Mouse (Mus musculus): ENCODE results near the gene Arhgef11. TPM values are rescaled to one million over a fixed set of nuclear protein-coding genes. Genes with fewer than 3 reads are reported as not detected.
A peak's percentile ranks its signal among the peaks of the same experiment; 100 is the strongest.

The Arhgef11 gene
- polyA plus RNA-seq, 1 experiment from 2014 or later: 3.2 TPM

GRCm38 (mm10) chr3:87748431-87748830 lies 131.1 kb downstream of the Arhgef11 start, which contains the start of gene Lrrc71:
Lrrc71 (minus strand) TSS chr3:87748625.
- WGBS (ENCODE audit: insufficient replicate concordance): 47% methylated on average over 13 of the region's 13 CpGs
- H3K9ac ChIP-seq (ENCODE audit: low read depth, low read length): no peak within 1 kb of the TSS
- no peak for ATAC-seq (ENCODE audit: low read depth)
- no peak within 1 kb of the TSS for H3K4me3 ChIP-seq (ENCODE audit: low read depth, low read length)
- no peak within 1 kb of the TSS for H3K27ac ChIP-seq (ENCODE audit: low read length)
- no peaks in the 10 kb centered on the region for H3K27me3 ChIP-seq (ENCODE audit: control insufficient read depth, insufficient read depth, low read depth, low read length)
- no peaks in the 10 kb centered on the region for H3K4me1 ChIP-seq (ENCODE audit: control insufficient read depth, low read depth, low read length)
- no peaks in the 10 kb centered on the region for H3K9me3 ChIP-seq (replicated peaks; ENCODE audit: control insufficient read depth, low read length)
- H3K4me2 ChIP-seq (ENCODE audit: low read depth, low read length): no peak within 1 kb of the TSS
- H3K36me3 ChIP-seq (ENCODE audit: control insufficient read depth, insufficient read depth): no peaks in the 10 kb centered on the region

- Histone ChIP-seq H3K4me3 (ENCODE audit: low read depth, low read length) (no peak overlapping the region), H3K4me2 (ENCODE audit: low read depth, low read length) (no peak overlapping the region), H3K27ac (ENCODE audit: low read length) (no peak overlapping the region), H3K9me3 (replicated peaks; ENCODE audit: control insufficient read depth, low read length) (no peaks in the 10 kb centered on the region), H3K27me3 (ENCODE audit: control insufficient read depth, insufficient read depth, low read depth, low read length) (no peaks in the 10 kb centered on the region), H3K9ac (ENCODE audit: low read depth, low read length) (no peak overlapping the region), H3K4me1 (ENCODE audit: control insufficient read depth, low read depth, low read length) (no peaks in the 10 kb centered on the region), H3K36me3 (ENCODE audit: control insufficient read depth, insufficient read depth) (no peaks in the 10 kb centered on the region)
- ATAC-seq (ENCODE audit: low read depth): no peak
- 16% methylated on average over 5 of the region's 5 CpGs for WGBS (ENCODE audit: insufficient replicate concordance)
These were observed 131.7 kb downstream of the Arhgef11 start for GRCm38 (mm10) chr3:87749036-87749435.

- no peak overlapping the region for H3K4me2 ChIP-seq (ENCODE audit: low read depth, low read length)
- H3K36me3 ChIP-seq (ENCODE audit: control insufficient read depth, insufficient read depth): no peaks in the 10 kb centered on the region
- H3K4me1 ChIP-seq (ENCODE audit: control insufficient read depth, low read depth, low read length): no peaks in the 10 kb centered on the region
- H3K27ac ChIP-seq (ENCODE audit: low read length): no peak overlapping the region
- no peak overlapping the region for H3K4me3 ChIP-seq (ENCODE audit: low read depth, low read length)
- no peak for ATAC-seq (ENCODE audit: low read depth)
- H3K9ac ChIP-seq (ENCODE audit: low read depth, low read length): no peak overlapping the region
- H3K9me3 ChIP-seq (replicated peaks; ENCODE audit: control insufficient read depth, low read length): no peaks in the 10 kb centered on the region
- 74% methylated on average over 12 of the region's 12 CpGs for WGBS (ENCODE audit: insufficient replicate concordance)
- H3K27me3 ChIP-seq (ENCODE audit: control insufficient read depth, insufficient read depth, low read depth, low read length): no peaks in the 10 kb centered on the region
These were observed 132.6 kb downstream of the Arhgef11 start for GRCm38 (mm10) chr3:87749977-87750376.

- Histone ChIP-seq H3K4me2 (ENCODE audit: low read depth, low read length) (no peak overlapping the region), H3K27me3 (ENCODE audit: control insufficient read depth, insufficient read depth, low read depth, low read length) (no peaks in the 10 kb centered on the region), H3K27ac (ENCODE audit: low read length) (no peak overlapping the region), H3K9ac (ENCODE audit: low read depth, low read length) (no peak overlapping the region), H3K4me1 (ENCODE audit: control insufficient read depth, low read depth, low read length) (no peaks in the 10 kb centered on the region), H3K36me3 (ENCODE audit: control insufficient read depth, insufficient read depth) (no peaks in the 10 kb centered on the region), H3K4me3 (ENCODE audit: low read depth, low read length) (no peak overlapping the region), H3K9me3 (replicated peaks; ENCODE audit: control insufficient read depth, low read length) (no peaks in the 10 kb centered on the region)
- WGBS (ENCODE audit: insufficient replicate concordance): 73% methylated on average over 3 of the region's 3 CpGs
- ATAC-seq (ENCODE audit: low read depth): no peak
These were observed 135.2 kb downstream of the Arhgef11 start for GRCm38 (mm10) chr3:87752567-87752966.

- 79% methylated on average over 13 of the region's 13 CpGs for WGBS (ENCODE audit: insufficient replicate concordance)
- H3K27ac ChIP-seq (ENCODE audit: low read length): no peak overlapping the region
- no peaks in the 10 kb centered on the region for H3K9me3 ChIP-seq (replicated peaks; ENCODE audit: control insufficient read depth, low read length)
- no peak for ATAC-seq (ENCODE audit: low read depth)
- no peaks in the 10 kb centered on the region for H3K27me3 ChIP-seq (ENCODE audit: control insufficient read depth, insufficient read depth, low read depth, low read length)
- no peak overlapping the region for H3K4me3 ChIP-seq (ENCODE audit: low read depth, low read length)
- no peaks in the 10 kb centered on the region for H3K36me3 ChIP-seq (ENCODE audit: control insufficient read depth, insufficient read depth)
- H3K4me2 ChIP-seq (ENCODE audit: low read depth, low read length): no peak overlapping the region
- H3K9ac ChIP-seq (ENCODE audit: low read depth, low read length): no peak overlapping the region
- no peaks in the 10 kb centered on the region for H3K4me1 ChIP-seq (ENCODE audit: control insufficient read depth, low read depth, low read length)
These were observed 136.5 kb downstream of the Arhgef11 start for GRCm38 (mm10) chr3:87753829-87754228.

- WGBS (ENCODE audit: insufficient replicate concordance): 16% methylated on average over 24 of the region's 24 CpGs
- no peaks in the 10 kb centered on the region for H3K27me3 ChIP-seq (ENCODE audit: control insufficient read depth, insufficient read depth, low read depth, low read length)
- H3K4me1 ChIP-seq (ENCODE audit: control insufficient read depth, low read depth, low read length): no peaks in the 10 kb centered on the region
- no peak overlapping the region for H3K27ac ChIP-seq (ENCODE audit: low read length)
- H3K4me2 ChIP-seq (ENCODE audit: low read depth, low read length): no peak overlapping the region
- H3K36me3 ChIP-seq (ENCODE audit: control insufficient read depth, insufficient read depth): no peaks in the 10 kb centered on the region
- H3K4me3 ChIP-seq (ENCODE audit: low read depth, low read length): no peak overlapping the region
- peak; percentile 65; the same call in 1 of the 2 replicates for ATAC-seq (ENCODE audit: low read depth)
- no peak overlapping the region for H3K9ac ChIP-seq (ENCODE audit: low read depth, low read length)
- H3K9me3 ChIP-seq (replicated peaks; ENCODE audit: control insufficient read depth, low read length): no peaks in the 10 kb centered on the region
These were observed 138.6 kb downstream of the Arhgef11 start for GRCm38 (mm10) chr3:87755964-87756363.

- Histone ChIP-seq H3K27me3 (ENCODE audit: control insufficient read depth, insufficient read depth, low read depth, low read length) (no peaks in the 10 kb centered on the region), H3K27ac (ENCODE audit: low read length) (no peak overlapping the region), H3K4me3 (ENCODE audit: low read depth, low read length) (no peak overlapping the region), H3K36me3 (ENCODE audit: control insufficient read depth, insufficient read depth) (no peaks in the 10 kb centered on the region), H3K4me2 (ENCODE audit: low read depth, low read length) (no peak overlapping the region), H3K9ac (ENCODE audit: low read depth, low read length) (no peak overlapping the region), H3K9me3 (replicated peaks; ENCODE audit: control insufficient read depth, low read length) (no peaks in the 10 kb centered on the region), H3K4me1 (ENCODE audit: control insufficient read depth, low read depth, low read length) (no peaks in the 10 kb centered on the region)
- ATAC-seq (ENCODE audit: low read depth): no peak
- 65% methylated on average over 20 of the region's 20 CpGs for WGBS (ENCODE audit: insufficient replicate concordance)
These were observed 139.1 kb downstream of the Arhgef11 start for GRCm38 (mm10) chr3:87756488-87756887.

- WGBS (ENCODE audit: insufficient replicate concordance): 31% methylated on average over 5 of the region's 5 CpGs
- Histone ChIP-seq H3K9ac (ENCODE audit: low read depth, low read length) (no peak overlapping the region), H3K27ac (ENCODE audit: low read length) (no peak overlapping the region), H3K36me3 (ENCODE audit: control insufficient read depth, insufficient read depth) (no peaks in the 10 kb centered on the region), H3K4me3 (ENCODE audit: low read depth, low read length) (no peak overlapping the region), H3K27me3 (ENCODE audit: control insufficient read depth, insufficient read depth, low read depth, low read length) (no peaks in the 10 kb centered on the region), H3K4me2 (ENCODE audit: low read depth, low read length) (no peak overlapping the region), H3K4me1 (ENCODE audit: control insufficient read depth, low read depth, low read length) (peaks cover 4% of the 10 kb centered on the region), H3K9me3 (replicated peaks; ENCODE audit: control insufficient read depth, low read length) (no peaks in the 10 kb centered on the region)
- no peak for ATAC-seq (ENCODE audit: low read depth)
These were observed 141.3 kb downstream of the Arhgef11 start for GRCm38 (mm10) chr3:87758641-87759040.

- no peak overlapping the region for H3K9ac ChIP-seq (ENCODE audit: low read depth, low read length)
- no peaks in the 10 kb centered on the region for H3K36me3 ChIP-seq (ENCODE audit: control insufficient read depth, insufficient read depth)
- peaks cover 4% of the 10 kb centered on the region for H3K4me1 ChIP-seq (ENCODE audit: control insufficient read depth, low read depth, low read length)
- no peak overlapping the region for H3K27ac ChIP-seq (ENCODE audit: low read length)
- ATAC-seq (ENCODE audit: low read depth): no peak
- H3K9me3 ChIP-seq (replicated peaks; ENCODE audit: control insufficient read depth, low read length): no peaks in the 10 kb centered on the region
- WGBS (ENCODE audit: insufficient replicate concordance): 50% methylated on average over 20 of the region's 20 CpGs
- H3K4me2 ChIP-seq (ENCODE audit: low read depth, low read length): no peak overlapping the region
- no peaks in the 10 kb centered on the region for H3K27me3 ChIP-seq (ENCODE audit: control insufficient read depth, insufficient read depth, low read depth, low read length)
- no peak overlapping the region for H3K4me3 ChIP-seq (ENCODE audit: low read depth, low read length)
These were observed 144.3 kb downstream of the Arhgef11 start for GRCm38 (mm10) chr3:87761408-87762375.
